Mouse (Mus musculus) cerebellum, postnatal 10 days (tissue): Measurements from ENCODE around the gene Foxo3.

Experiments used
- DNase-seq, 2 experiments: peaks; one replicate each; pipeline ENCODE4 v3.0.0; 2021; ENCODE audit warnings: mixed read lengths in 2 of 2

Foxo3 gene

DNA sequence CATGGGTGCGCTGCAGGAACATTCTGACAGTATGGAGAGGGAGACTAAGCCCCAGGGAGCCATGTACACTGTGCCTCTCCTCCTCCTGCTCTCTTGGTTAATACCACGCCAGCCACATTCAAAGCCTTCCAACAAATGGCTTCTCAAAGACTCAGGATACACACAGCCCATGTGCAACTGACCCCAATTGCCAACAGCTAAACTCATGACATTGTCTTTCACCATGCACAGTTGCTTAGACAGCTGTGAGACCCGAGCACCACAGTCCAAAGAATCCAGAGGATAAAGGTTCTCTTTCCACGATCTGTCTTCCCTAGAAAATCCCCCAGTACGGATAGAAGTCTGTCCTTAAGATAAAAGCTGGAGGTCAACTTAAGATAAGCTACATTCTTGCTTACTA, 27.9 kb downstream of the Foxo3 start:
- no peak for DNase-seq

DNA sequence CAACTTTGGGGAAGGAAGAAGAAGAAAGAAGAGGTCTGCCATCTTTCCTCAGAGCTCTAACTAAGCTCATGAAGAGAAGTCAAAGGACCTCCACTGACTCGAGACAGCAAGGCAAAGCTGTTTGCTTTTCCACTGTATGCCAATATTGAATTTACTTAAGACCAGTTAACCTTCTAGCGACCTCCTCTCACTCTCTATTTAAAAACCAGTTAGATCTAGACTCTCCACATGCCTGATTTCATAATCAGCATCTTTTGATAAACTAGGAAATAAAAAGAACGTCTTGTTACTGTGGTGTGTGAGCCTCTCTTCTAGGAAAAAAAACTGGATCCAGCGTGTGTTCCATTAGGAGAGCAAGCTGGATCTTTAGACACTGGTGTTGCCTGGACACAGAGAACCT, 28.4 kb downstream of the Foxo3 start:
- no peak for DNase-seq

DNA sequence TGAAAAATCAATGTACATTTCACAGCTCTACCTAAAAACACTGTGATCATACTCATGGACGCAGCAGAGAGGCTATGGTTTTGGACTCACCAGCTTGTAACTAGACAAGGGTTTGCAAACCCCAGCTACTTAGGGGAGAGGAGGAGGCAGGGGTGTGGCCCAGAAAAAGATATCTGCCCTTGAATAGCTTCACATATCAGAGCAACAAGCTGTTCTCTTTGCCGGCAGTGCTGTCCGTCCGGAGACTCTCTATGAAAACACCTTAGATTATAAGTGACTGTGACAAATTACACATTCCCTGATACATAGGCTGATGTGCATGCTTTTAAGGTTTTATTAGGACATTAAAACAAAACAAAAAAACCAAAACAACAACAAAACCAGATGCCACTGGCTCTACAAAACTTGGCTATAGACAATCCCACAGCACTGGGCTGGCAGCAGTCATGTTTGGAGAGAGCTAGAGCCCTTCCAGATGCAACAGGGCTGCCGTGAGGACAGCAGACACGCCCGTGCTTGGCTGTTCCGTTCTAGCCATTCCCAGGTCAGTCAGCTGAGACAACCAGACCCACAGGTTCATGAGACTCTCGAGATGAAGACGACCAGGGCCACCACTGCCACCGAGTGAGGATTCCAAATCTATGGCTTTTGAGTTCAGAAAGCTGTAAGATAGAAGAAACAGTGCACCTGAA, 29.3 kb downstream of the Foxo3 start:
- DNase-seq = no peak

DNA sequence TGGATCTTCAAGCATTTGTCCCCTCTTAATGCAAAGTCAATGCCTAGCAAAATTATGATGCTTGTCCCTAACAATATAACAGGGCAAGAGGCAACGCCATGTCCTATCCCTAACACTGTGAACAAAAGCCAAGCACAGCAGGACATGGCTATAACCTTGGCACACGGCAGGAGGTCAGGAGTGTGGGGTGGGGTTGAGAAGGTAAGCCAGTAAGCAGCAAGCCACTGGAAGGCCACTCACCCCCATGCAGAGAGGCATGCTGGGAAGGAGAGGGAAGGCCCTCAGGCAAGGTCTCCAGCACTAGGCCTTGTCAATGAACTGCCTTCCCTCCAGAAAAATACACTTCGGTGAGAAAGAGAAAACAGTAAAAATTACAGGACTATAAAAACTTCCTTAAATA, 30.1 kb downstream of the Foxo3 start:
- peak in 1 of 2 experiments; percentile 44 for DNase-seq

DNA sequence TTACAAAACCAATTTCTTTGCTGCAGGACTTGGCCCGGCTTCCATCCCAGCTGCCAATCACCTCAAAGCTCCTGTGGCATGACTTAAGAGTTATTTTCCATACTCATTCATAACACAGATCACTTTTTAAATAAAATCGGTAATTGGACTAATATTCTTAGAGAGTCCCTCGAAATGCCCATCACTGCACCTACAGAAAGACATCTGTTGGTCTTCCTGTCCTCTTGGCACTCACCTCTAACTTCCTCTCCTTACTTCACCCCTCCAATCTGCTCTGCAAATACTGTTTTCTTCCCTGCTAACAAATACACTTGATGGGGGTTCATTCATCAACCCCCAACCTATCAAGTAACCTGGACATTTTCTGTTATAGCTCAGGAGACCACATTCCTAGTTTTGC, 30.9 kb downstream of the Foxo3 start:
- no peak for DNase-seq

DNA sequence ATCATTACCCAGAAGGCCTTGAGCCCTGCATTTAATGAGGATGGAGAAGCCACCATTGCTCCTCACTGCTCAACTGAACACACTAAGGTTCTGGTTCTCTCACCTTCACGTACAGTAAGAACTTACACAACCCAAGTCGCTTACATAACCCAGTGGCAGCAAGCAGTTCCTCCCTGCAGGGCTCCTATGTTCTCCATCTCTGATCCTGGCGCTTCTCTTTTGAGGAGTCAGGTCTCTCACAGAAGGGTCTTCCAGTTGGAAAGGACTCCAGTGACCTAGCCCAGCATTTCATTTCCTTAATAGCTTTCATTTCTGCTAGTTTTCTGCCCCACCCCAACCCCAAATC, 31.3 kb downstream of the Foxo3 start:
- no peak for DNase-seq

DNA sequence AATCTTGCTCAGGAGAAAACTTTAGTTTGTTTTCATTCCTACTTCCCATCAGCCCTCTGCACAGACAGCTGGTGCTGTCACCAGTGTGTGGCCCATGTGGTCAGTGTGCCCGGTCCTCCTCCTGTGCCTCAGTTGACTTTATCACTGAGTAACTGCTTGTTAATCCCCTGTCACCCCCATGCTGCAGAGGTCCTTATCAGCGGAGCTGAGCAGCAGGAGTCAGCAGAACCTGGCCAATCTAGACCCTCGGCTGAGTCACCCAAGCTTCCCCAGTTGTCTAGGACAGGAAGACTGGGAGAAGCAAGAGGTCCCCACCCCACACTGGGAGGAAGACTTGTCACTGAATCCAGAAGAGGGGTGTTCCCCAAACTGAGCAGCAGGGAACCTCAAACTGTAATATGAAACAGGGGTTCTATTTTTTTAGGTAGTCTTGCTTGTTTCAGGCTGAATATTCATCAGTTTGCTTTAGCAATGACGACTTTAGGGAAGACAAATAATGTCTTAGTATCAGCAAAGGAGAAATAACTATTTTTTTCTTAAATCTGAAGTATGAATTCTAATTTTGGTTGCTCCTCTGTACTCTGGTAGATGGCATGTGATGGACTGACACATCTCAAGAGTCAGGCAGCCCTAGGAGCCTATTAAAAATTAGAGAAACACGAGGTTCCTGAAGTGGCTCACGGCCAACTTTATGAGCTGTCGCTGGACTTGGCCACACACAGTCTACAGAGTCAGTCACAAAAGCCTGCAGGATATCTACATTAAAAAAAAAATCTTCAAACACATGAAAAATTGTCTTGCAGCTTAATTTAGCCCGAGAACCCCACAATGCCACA, 31.9 kb downstream of the Foxo3 start:
- DNase-seq = peak; percentile 55 to 60

DNA sequence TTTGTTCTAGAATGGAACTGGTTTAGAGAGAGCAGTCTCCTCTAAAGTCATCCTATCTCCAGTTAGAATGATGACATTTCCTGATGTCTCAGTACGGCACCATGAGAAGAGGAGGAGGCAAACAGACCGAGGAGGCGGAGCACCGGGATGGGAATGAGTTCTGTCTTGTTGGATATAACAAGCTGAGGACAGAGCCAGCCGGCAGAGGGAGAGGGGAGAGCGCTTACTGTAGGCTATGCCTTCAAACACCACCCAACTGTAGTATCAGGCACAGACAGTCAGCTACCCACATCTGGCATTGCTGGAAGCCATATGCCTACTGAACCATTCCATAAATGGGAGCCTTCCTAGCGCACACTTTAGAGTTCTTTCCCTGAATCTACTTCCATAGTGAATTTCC, 32.6 kb downstream of the Foxo3 start:
- no peak for DNase-seq

DNA sequence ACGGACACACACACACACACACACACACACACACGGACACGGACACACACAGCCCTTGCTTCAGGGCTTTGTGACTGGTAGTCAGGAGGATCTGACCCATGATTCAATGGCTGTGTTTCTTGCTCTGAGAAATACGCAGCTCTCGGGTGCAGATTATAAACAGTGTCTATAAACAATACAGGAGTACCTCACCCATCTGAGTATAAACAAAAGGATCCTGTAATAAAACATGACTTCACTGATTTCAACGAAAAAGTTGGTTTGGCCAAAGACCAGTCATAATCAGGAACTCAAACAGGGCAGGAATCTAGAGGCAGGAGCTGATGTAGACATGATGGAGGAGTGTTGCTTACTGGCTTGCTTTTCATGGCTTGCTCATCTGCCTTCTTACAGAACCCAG, 34.1 kb downstream of the Foxo3 start:
- no peak for DNase-seq

DNA sequence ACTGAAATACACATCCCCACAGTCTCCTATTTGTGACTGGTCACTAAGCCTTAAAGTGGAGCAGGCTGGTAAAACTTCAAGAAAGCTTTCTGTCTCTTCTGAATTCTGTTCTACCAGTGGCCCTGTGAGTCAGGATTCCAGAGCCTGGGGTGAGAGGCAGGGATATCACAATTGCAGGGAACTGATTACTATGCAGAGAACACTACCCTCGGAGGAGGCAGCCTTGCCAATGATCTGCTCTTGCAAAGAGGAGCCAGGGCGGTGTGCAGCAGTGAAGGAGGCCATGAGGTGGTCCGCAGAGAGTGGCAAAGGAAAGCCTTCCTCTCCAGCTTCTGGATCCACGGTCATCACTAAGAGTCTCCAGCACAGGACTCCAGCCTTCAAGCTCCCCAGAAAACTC, 34.8 kb downstream of the Foxo3 start:
- DNase-seq = no peak

DNA sequence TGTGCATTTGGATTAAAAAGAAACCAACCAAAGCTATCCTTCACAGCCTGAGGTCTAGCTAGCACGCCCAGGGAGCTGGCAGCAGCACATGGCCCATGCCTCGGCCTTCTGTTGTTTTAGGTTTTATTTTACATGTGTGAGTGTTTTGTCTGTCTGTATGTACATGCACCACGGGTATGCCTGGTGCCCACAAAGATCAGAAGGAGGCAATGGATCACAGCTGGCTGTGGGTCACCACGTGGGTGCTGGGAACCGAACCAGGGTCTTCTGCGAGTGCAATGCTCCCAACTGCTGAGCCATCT, 36.8 kb downstream of the Foxo3 start:
- DNase-seq = peak in 1 of 2 experiments; percentile 46

DNA sequence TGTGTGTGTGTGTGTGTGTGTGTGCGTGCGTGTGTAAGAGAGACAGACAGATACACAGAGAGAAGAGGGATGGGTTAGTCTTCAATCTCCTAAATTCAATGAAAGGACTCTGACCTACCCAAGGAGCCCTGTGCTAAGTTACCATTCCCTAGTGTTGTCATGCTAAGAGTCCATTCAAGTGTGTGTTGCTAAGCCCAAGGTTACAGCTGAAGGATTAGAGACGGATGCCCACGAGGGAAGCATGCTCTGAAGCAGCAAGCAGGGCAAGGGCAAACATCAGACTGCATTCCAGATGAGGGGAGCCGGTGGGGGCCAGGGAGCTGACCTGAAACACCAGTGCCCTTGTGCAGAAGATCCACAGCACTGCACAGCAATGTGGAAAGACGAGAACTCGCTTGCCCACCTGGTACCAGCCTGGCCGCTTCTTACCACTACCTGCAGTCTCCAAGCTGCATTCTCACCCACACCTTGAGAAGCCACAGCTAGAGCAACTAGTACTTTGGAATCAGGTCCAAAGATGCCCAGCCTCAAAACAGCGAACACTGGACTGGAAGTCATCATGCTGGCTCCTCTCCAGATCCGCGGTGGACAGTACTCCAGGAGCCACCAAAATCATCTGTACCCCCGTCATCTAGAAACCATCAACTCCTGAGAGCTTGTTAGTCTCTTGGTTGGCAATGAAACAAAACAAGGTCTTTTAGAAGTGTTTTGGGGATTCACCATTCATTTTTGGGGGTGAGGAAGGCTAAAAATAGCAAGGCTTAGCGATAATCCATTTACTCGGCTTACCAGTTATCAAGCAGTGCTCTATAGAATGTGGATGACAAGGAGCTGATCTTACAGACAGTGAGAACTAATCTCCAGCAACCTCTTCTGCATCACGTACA, 37.4 kb downstream of the Foxo3 start:
- peak; percentile 76 to 77 for DNase-seq

DNA sequence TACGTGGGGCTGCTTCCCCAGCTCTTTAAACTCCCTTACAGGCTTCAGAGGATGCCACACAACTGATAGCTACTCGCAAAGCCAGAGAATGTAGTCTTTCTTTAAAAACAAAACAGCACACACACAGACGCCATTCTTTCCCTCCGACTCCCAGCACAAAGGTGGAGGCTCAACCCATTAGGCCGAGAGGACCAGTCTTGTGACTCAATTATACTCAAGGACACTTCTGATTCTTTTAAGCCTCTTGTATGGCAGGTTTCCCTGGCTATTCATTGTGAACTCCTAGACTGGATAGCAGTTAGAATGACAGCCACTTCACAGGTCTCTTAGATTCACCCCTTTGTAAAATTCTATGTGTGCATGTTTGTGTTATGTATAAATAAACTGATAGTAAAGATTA, 38.3 kb downstream of the Foxo3 start:
- DNase-seq = no peak

DNA sequence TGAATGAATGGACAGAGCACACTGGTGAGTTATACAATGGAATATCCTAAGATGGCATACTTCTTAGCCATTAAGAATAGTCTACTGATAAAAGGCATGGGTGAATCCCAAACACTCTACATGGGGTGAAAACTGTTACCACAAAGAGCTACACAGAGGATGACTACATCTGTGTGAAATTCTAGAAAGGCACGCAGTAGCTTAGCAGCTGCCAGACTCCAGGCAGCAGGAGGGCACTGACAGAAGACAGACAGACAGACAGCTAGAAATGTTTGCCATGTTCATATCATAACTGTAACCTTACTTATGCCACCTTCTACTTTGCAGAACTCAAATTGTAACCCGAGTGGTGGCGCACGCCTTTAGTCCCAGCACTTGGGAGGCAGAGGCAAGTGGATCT, 39.0 kb downstream of the Foxo3 start:
- DNase-seq = no peak

DNA sequence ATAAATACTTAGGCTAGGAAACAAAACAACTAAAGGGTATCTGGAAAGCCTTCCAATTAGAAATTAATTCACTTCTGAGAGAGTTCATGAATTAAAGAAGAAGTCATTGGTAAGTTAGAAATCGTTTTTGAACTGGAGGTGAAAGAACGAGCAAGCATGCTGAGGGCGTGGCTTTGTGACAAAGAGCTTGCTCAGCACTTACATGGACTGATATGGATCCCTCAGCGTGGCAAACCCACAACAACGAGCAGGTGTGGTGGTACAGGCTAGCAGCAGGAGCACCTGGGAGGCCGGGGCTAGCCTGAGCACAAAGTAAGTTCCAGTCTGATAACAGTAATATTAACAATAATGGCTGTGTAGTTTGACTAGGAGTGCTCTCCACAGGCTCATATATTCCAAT, 41.2 kb downstream of the Foxo3 start:
- DNase-seq = no peak

DNA sequence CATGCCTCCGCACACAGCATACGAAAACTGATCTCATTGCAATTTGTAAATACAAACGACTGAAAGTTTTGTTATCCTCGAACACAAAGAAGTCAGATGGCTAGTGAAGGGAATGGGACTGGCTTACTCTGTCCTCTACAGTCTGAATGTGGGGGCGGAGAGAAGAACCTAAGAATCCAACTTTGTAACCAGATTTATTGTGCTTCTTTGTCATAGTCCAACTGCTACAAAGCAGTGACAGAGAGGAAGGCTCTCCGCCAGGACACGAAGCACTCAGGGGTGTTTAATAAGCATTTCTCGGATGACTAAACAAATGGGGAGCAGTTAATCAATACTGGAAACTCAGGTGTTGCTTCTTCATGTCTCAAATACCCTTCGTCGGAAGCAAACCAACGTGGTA, 43.6 kb downstream of the Foxo3 start:
- DNase-seq = no peak

DNA sequence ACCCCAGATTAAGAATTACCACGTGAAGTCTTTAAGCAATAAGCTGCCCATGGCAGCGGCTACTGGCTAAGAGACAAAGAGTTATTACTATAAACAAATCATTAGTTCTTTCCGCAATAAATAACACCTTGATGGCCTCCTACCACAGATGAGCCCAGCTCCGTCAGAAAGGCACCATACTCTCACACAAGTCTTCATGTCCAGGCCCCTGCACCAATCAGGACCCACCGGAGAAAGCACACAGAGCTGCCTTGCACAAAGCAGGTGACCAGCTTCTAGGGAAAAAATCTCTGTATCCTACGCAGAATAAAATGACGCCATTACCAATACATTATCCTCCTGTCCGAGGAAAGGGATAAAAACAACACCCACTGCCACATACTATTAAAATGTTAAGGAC, 44.7 kb downstream of the Foxo3 start:
- no peak for DNase-seq

DNA sequence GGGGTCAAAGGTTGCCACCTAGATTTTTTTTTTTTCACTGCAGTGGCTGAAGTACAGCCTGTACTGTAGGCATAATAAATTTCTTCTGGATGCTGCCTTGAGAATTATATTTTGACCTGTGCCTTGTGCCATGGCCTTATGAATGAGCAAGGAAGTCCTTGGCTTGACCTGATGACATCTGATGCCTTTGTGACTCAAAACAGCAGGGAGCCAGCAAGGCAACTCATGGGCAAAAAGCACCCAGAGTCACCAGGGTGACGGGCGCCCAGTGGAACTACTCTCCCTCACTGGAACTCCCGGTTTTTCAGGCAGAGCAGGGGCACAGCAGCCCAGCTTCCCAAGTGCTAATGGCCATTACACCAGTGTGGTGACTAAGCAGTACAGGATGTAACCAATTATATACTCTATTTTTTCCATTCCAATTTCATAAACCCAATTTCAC, 45.4 kb downstream of the Foxo3 start:
- no peak for DNase-seq

DNA sequence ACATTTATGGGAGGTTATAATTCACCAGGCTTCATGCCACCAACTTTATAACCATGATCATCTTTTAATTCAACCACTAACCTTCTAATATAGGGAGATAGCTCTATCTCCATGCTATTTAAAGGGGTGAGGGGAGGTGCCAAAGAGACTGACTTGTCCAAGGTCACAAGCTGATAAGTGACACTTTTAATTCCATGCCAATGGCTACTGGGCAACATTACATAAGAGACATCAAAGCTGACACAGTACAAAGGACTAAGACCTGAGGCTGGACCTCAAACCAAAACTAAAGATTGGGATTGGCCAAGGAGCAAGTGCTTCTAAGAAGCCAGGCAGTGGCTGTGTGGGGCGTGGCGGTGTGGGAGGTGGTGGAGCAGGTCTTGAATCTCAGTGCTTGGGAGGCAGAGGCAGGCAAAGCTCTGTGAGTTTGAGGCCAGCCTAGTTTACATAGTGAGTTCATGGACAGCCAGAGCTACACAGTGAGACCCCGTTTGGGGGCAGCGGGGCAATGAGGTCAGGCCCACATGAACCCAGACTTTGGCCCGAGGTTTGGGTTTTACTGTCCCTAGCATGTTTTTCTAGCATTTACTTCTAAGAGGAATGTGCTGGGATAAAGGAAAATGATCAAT, 46.0 kb downstream of the Foxo3 start:
- no peak for DNase-seq

DNA sequence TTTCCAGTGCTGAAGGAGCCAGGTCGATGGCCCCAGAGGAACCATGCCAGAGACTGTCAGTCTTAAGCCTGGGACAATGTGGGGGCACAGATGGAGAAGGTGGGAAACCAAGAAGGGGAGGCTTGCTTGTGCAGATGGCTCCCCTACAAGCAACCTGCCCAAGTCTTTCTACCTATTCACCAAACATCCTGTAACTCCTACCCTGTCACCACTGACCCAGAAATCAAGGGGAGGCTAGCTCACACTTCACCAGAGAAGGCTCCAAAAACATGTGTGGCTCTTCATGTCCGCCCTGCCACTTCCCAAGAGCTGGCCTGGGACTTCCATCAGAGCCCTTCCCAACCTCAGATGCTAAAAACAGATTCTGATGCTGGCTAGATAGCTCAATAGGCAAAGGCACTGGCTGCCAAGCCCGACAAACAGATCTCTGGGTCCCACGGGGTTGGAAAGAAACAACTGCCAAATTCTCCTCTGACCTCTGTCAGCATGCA, 48.8 kb downstream of the Foxo3 start:
- DNase-seq = peak; percentile 81 to 85

DNA sequence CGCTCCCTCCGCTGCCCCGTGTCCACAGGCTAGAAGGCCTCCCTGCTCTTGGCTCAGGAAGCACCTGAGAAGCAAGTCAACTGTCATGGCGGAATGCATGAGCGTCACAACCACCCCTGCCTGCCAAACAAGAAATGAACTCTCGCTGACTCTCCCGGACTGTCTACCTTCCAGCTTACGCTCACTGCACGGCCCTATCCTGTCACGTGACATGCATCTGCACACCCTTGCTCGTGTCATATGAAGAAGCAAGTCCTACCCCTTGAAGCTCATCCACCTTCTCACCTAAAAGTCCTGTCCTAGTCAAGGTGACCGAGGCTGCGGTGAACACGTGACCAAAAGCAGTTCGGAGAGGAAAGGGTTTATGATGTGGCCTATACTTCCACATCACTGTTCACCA, 50.4 kb downstream of the Foxo3 start:
- DNase-seq = no peak

DNA sequence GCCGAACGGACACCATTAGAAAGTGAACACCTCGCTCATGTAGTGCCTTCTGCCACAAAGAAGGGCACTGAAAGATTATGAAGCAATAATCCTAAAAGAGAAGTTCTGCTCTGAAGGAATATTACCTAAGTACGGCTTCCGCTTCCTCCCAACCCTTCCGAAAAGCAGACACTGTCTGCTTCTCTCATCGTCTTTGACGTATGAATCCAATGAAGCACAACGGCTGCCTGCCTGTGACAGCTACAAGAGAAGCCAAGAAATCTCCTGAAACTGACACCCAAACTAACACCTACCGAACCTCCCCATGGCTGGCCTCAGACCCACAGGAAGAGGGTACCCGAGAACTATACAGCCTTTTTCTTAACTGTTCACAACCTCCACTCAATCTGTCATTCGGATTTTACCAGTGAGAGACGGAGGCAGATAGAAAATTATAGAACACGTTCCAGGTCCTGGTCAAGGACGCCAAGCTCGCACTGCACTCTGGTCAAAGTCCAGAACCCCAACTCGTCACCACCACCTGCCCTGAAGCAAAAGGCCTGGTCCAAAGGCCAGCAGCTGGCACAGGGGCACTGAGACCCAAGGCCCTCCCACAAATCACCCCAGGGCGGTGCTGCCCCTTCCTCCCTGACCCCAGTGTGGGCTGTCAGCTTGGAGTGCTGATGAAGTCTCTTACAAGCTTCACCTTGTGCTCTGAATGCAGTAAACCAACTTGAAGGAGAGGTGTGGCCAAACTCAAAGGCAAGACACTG, 51.2 kb downstream of the Foxo3 start:
- peak; percentile 37 to 51 for DNase-seq
